Mouse (Mus musculus) kidney, adult 9 months (tissue): ENCODE data around the gene Gm5134.
A peak's percentile ranks its signal among the peaks of the same experiment; 100 is the strongest.

Experiments
- DNase-seq: peaks from one replicate; pipeline ENCODE4 v3.0.0; 2022

Gene Gm5134

GRCm38 (mm10) chr10:76045343-76045742, 91.0 kb downstream of the Gm5134 start:
- DNase-seq: peak; percentile 63

- DNase-seq: no peak
Measured at GRCm38 (mm10) chr10:76046754-76047153, 92.4 kb downstream of the Gm5134 start.

- DNase-seq: no peak
Measured at GRCm38 (mm10) chr10:76047182-76047869, 93.0 kb downstream of the Gm5134 start.

- no peak for DNase-seq
Measured at GRCm38 (mm10) chr10:76048967-76049366, 94.7 kb downstream of the Gm5134 start.

- no peak for DNase-seq
Measured at GRCm38 (mm10) chr10:76051860-76052259, 97.5 kb downstream of the Gm5134 start.
